Mouse (Mus musculus) cerebellum, postnatal 36 days (tissue): Measurements from ENCODE around the gene Pgap1.

Experiments
- DNase-seq, 2 experiments: peaks; one replicate each; pipeline ENCODE4 v3.0.0; 2021 to 2022; ENCODE audit warnings: mixed read lengths in 2 of 2

Pgap1 gene

DNA sequence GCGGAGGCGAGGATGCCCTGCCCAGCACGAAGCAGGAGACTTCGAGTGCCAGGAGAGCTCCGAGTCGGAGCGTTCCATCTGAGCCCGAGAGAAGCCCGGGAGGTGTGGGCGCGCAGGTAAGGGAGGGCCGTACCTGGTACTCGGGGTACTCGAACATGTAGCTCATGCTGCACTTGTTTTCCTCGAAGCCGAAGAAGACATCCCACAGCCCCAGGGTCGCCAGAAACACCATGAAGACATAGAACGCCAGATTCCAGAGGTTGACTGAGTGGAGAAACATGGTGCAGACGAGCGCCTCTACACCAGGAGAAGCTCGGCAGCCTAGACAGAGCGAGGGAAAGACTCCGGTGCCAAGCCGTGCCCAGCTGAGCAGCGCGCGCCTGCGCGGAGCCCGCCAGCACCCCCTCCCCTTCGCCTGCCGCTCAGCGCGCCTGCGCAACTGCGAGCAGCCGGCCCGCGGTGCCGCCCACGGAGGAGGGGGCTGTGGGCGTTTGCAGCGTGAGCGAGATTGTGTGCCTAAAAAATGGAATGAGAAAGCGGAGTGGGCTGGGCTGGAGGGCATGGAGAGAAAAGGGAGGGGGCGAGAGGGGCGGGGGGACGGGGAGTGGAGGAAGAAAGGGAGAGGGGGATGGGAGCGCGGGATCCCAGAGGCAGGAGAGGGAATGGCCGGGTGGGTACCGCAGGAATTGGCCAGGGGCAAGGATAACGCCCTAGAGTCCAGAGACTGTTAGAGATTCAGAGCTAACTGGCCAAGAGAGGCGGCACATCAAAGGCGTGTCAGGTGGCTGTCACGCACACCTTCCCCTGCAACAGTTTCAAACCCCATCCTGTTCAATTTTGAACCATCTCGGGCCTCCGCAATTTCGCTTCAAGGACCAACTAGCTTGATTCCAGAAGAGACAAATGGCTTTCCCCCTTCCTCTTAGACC, at the start of gene Pgap1:
TSS of gene Pgap1 (minus strand) at position 384 of the 929 bp plus-strand sequence.
- peak; percentile 91 to 93 for DNase-seq

DNA sequence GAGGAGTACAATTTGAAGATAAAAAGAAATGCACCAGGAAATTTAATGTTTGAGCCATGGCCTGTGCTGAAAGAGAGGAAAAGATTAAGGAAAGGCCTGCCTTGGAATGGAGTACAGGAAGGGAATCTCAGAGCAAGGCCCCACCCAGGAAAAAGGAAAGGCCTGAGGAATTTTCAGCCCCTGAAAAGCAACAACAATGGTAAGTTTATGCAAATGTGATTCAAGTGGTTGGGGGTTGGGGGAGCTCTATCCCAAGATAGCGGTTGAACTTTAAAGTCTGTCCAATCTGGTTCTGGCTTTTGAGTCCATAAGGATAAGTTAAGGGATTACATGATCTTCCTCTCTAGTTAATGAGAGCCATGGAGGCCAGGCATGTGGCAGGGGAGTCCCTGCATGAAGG, 49.5 kb upstream of the Pgap1 start:
- DNase-seq, result no peak

DNA sequence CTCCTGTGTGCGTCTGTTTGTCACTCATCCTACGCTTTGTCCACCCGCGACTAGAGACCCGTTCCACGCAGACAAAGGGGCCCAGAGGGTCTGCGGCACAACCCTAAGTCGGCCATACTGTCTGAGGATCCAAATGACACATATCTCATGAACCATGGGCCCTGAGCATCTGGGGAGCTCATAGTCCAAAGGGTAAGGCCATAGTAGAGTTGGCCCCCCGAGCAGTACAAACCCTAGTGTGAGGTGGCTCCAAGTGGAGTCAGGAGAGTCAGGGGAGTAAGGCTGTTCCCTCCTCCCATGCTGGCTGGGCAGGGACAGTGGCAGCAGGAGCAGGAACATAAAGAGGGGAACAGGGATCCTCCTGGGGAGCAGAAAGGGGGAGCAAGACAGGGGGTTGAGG, 44.2 kb upstream of the Pgap1 start:
- no peak for DNase-seq

DNA sequence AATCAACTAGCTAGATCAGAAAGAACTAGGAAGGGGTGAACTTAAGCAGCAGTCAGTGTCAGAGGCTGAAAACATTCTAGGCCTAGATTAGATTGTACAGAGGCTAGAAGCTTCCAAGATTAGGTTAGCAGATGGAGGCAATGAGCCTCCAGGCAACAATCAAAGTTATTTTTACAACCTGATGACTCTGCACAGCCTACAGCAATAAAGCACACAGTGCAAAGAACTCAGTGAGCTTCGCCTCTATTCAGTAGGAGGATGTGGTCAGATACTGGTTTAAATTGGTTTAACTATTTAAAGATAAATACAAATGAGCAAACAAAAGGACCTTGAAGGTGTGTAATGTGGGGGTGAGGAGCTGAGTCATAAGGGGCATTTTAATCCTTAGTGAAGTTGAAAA, 42.8 kb upstream of the Pgap1 start:
- no peak for DNase-seq

DNA sequence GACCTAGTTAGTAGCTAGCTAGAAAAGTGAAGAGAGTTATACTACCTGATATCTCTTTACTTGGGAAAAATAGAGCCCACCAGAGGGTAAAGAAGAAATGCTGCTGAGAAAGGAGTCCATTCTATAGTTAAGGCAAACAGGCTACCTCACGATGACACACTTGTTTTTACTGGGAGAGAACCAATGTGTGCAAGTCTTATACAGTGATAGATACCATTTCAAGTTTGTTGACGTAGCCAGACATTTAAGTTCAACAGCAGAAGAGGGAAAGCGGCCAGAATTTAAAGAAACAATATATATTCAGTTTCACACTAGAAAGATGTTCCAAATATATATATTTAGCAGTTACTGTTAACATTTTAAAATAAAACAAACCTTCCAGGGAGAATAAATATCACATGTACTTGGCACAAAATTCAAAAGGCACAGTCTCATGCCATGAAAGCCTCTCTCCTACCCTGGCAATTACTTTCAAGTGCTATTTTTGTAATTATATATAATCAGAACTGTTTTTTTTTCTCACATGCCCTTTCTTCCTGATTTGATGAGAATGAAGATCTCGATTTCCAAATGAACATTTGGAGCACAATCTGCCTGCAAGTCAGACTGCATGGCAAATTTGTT, 40.2 kb upstream of the Pgap1 start:
- no peak for DNase-seq

DNA sequence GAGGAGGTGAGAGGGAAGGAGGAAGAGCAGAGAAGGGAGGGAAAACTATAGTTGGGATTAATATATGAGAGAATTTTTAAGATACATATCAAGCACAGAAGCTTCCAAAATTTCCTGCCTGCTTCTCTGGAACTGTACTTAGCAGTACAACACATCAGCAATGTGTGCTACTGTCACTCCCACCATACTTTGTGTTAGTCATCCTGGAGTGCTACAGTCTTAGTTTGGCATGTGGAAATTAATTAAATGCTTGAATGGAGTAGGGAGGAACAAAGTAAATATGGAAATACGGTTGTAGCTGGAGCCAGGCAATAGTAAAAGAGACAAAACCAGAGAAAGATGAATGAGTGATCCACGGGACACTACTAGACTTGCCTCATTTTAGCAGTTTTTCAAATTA, 38.7 kb upstream of the Pgap1 start:
- no peak for DNase-seq

DNA sequence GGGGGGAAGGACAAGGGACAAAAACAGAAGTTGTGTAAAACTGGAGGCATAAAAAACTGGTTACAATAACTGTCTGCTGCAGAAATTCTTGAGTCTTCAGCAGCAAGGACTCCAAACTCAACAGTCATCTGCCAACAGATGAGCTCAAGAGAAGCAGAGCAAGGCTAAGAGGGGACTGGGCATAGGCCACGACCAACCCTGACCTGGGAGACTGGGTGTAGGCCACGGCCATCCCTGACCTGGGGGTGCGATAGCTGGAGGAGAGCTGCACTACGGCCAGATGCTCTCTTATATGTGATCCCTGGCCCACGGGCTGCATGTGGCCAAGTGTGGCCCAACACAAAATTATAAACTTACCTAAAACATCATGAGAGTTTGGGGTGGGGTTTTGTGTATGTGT, 29.6 kb upstream of the Pgap1 start:
- DNase-seq, result no peak

DNA sequence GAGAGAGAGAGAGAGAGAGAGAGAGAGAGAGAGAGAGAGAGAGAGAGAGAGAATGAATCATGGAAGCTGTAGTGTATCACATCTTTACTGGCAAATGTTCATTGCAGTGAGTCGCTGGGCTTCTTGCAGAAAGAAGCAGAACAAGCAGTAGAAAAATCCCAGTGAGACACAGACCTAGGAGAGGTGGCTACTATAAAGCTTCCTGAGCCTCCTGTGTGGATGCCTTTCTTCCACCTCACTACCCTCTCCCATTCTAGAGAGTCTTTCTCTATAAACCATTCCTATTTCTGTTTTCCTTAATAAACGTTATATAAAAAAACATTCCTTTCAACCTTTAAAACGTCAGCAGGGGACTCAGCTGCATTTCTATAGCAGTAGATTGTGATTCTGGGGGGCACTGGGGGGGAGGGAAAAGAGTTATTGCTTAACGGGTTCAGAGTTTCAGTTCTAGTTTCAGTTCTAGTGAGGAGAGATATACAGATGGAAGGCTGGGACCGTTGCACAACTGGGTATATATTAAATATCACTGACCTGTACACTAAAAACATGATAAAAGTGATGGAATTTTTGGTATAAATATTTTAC, 28.6 kb upstream of the Pgap1 start:
- DNase-seq, result no peak

DNA sequence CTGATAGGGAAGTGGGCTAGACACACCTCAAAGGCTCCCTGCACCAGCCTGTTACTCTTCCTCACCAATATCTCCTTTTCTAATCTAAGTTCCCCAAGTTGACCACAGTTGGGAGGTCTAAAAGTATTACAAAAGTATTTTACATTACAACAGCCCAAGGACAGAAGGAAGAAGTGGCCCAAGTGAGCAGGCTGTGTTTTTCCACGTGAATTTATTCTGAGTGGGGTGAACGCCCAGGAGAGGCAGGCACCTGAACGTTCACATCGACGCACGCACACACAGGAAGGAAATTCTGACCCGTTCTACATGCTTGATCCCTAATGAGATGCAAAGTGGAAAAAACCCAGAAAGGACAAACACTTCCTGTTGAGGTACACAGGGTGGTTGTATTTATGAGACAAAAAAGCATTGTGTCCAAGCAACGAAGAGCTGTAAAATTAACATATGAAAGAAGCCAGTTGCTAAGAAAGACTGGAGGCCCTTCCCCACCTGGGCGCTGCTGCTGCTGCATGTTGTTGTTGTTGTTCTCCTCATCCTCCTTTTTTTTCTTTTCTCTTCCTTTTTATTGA, 27.9 kb upstream of the Pgap1 start:
- DNase-seq, result no peak

DNA sequence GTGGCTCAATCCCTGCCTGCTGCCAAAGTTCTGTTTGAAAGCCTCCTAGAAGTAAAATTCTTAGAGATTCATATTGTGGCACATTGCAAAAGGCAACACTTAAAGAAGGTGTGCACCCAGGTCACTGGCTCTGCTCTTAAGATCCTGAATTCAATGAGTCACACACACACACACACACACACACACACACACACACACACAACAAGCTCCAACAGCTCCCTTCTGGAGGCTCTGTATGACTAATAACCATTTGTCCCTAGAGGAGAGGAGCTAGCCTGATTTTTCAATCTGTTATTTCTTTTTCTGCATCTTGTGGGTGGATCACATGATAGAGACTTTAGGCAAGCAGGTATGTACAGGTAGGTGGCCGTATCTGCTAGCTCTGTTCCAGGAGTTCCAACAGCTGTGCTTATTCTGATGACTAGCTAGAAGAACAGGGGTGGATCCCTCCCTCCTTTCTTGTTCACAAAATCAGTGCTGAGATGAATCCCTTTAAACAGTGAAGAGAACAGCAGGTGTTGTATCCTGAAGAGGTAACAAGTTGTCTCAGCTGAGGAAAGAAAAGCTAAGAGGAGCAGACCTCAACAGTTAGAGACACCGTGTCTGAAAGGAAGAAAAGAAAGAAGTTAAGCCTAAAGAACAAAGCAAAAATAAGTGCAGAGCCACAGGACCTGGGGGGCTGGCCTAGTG, 27.2 kb upstream of the Pgap1 start:
- no peak for DNase-seq

DNA sequence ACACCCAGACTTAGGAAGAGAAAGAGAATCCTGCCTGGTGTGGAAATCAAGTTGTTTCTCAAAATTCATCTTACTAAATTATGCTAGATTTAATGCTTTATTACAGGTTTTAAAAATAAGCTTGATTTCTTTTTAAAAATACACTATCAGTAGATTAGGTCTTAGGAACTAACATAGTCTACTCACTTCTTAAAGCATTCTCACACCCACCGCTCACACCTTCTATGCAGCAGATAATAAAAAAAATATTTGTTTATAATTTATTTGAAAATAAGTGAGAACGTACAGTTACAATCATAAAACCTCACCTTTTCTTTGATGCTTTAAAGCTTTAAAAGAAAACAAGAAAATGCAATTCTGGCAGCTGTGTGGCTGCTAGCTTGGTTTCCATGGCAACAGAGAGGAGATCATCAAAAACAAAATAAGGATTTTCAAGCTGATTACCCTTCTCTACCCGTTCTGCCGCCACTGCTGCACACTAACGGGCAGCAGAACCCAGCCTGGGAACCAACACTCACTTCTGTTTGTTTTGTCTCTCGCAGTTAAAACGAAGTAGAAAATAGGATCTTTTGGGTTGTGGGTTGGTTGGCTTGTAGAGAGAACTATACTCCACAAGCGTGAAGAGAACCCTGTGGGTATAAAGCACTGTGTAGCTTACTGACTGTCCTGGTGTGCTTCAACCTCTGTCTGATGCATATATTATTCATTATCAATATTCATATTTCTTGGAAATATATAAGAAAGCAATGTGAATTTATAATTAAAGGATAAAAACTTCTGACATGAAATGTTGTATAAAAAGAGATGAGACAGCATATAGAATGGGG, 21.1 kb upstream of the Pgap1 start:
- DNase-seq, result no peak

DNA sequence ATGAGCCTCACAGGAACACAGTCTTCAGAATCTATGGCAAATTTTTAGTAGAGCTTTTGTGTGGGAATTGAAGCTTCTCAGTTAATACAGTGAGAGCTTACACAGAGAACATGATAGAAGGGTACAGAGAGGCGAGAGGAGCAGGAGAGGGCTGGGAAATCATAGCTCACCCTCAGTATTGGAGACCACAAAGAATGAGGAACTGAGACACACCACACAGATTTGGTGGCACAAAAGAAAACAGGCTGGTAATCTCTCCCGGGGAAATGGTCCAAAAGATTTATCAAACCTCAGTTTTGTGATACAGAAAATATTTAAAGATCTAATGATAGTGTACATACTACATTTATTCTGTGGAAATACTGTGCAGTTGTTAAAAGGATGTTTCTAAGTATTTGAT, 11.6 kb upstream of the Pgap1 start:
- no peak for DNase-seq

DNA sequence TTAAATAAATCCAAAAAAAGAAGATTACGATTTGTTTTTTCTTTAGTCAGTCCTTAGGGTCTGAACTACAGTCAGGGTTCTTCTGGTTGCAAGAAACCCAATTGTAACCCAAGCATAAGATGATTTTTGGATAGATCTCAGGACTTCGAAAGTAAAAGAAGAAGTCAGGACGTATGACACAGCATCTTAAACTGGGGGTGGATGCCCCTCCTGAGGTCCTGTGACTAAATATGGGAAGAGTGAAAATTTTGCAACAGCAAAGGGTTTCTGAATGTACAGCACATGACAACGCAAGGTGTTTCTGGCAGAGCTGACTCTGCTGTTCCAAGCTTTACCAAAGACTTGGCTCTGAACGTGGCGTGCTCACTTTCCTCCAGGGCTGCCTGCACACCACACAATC, 6.4 kb upstream of the Pgap1 start:
- no peak for DNase-seq

DNA sequence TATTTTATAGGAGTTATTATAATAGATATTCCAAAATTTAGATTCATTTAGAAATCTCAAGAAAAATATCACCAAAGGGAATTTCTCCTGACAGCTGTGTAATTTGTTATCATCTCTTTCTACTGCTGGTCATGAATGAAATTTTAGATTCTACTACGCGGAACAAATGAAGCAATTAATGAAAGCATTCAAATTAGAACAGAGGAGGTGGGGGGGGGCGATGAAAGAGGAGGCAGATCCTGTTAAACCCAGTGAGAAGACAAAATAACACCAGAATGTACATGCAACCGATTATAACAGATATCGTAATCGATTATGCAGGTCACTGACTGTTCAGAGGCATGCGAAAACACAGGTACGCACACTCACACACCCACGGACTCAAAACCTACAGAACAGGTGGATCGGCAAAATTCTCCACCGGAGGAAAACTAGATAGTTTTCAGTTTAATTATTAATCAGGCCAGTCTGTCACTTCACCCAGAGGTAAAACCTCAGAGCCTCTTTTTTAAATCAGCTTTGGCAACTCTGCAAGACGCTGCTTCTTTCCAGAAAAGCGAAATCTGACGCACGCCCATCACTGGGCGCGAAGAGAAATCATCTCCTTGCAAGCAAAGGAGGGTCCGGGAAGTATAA, 780 bp downstream of the Pgap1 start:
- peak in 1 of 2 experiments; percentile 4 for DNase-seq

DNA sequence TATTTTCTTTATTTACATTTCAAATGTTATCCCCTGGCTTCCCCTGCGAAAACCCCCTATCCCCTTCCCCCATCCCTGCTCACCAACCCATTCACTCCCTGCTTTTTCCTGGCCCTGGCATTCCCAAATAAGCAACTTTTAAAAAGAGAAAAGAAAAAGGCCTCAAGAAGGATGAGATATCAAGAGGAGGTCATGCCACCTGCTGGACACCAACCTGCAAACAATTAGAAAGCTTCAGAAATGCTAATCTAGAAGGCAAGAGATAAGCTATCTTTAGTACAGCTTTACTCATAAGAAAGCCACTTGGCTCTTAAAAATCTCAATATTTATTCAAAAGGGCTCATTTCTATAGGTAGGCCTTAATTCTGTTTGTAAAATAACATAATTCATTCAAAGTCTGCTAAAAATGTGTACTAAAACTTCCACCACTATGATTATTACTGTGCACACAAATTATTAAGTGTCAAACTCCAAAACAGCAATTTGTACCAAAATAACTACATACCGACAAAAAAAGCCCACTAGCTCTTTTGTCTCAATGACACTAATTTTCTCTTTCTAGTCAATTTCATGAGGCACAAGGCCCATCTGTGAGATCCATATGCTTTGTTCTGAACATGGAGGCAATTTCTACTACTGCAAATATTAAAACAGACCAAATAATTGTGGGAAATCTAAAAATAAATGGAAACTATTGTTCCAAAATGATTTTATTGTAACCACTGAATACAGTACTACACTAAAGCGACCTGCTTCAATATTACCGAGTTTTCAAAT, 1.9 kb downstream of the Pgap1 start:
- no peak for DNase-seq

DNA sequence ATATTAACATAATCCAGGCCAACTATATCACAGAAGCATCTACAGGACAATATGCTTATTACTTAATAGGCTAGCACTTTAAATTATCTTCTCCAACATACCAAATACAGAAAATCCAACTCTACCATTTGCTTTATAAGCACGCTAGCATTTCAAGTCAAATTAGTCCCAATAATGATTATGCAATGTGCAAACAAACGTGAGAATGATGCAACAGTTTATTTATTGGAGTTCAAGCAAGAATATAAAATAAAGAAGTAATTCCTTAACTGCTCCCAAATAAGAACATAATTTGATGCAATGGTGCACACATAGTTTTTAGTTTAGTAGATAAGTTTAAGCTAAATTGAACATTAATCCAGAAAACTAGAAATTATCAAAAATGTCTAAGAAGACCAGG, 4.9 kb downstream of the Pgap1 start:
- DNase-seq, result no peak

DNA sequence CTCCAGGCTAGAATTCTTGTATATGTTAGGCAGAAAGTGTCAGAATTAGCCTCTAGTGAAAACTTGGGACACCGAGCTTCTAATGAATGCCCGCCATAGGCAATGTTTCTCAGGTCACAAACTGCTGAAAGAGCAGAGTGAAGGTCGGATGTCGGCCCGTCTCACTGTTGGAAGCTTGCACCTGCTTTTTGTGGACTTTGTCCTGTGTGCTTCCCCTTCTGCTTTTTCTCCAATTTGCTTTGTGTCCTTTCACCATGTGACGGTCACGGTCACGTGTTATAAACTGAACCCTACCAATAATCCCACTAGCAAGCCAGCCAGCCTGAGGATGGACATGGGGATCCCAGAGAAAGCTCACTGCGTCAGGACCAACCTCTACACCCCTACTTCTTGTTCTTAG, 12.3 kb downstream of the Pgap1 start:
- DNase-seq, result no peak

DNA sequence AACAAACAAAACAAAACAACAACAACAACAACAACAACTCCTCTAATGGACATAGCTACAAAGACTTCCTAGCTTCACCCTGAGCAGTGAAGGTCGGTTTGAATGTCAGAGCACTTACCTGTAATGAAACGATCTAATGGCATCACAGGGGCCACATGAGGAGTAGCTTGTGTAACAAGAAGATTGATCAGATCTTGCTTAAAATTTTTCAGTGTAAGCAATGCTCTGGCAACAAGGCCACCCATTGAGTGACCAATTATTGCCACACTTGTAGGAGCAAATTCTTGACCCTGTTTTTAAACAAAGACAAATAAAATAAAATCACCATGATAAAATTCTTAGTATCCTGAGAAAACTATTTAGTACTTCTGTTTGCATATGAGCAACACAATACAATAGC, 14.6 kb downstream of the Pgap1 start:
- no peak for DNase-seq

DNA sequence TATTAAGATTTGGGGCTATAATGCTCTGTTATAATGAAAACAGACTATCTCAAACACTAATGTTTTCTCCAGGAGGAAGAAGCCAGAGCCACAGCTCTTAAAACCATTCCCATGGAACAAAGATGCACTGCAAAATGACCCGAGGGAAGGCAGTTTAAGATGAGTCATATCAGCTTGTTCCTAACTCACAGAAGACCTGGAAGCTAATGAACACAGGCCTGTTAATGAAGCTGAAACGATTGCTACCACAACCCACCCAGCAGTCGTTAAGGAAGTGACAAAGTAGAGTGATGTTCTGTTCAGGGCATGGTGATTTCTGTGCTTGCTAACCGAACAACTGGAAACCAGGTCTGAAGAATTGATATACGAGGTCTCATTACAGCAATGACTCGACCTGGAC, 26.3 kb downstream of the Pgap1 start:
- DNase-seq, result no peak

DNA sequence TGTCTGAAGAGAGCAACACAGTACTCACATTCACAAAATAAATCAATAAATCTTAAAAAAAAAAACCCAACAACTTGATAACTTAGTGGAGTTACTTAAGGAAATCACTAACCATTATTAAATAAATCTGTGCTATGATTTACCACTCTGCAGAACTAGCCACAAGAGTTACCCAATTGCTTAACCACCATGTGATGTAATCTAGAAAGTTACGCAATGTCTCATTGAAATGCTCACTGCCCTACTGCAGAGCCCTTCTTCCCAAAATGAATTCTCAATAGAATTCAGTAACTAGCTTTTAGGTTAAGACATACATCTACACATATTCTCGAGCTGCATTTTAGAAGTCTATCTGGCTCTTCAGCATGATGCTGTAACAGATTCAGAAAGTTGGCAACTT, 33.8 kb downstream of the Pgap1 start:
- no peak for DNase-seq

DNA sequence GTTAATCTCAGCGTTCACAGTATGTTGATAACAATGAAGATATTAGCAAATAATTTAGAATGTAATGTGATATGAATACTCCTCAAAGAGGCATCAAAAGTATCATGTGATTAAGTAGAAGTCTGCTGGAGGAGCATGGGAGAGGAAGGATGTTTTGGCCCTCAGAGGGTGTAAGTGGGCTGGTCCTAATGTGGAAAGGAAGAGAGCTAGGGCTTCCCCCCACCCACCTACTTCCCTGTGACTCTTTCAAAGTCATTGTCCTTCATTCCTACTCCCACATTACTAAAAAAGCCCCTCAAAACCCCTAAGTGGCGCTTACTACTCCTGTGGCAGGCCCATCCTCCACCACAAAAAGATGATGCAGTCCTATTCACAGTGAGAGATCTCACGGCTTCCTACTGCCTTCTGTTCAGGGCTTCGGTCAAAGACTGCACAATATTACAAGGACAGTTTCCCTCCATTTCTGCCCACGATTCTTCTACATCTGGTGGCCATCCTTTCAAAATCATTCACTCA, 37.4 kb downstream of the Pgap1 start:
- no peak for DNase-seq
